Mouse (Mus musculus) midbrain, embryonic 13.5 days (tissue): ENCODE results near the gene Tfdp2. TPM values are rescaled to one million over a fixed set of nuclear protein-coding genes. Genes with fewer than 3 reads are reported as not detected.

Source experiments
- ATAC-seq: fragments of 200-750 bp; cut with Nextera tagmentation; 2 replicates; pipeline ENCODE4 v1.8.0; 2017; ENCODE audit warnings: mild to moderate bottlenecking, moderate TSS enrichment, moderate library complexity
- H3K27ac ChIP-seq: fragments of 300-500 bp; sonication (generic); 2 replicates; pipeline ENCODE4 v1.5.1; 2015; ENCODE audit warnings: inconsistent platforms, mild to moderate bottlenecking, moderate library complexity
- H3K27me3 ChIP-seq: fragments of 300-500 bp; sonication (generic); 2 replicates; pipeline ENCODE4 v1.6.1; 2015; ENCODE audit warnings: mild to moderate bottlenecking, inconsistent platforms
- H3K36me3 ChIP-seq: fragments of 300-500 bp; sonication (generic); 2 replicates; pipeline ENCODE4 v1.6.1; 2015; ENCODE audit warnings: mild to moderate bottlenecking, inconsistent platforms
- H3K4me1 ChIP-seq: fragments of 300-500 bp; sonication (generic); replicated peaks from 2 replicates; pipeline ENCODE4 v1.6.1; 2015; ENCODE audit warnings: inconsistent platforms
- H3K4me2 ChIP-seq: fragments of 300-500 bp; sonication (generic); replicated peaks from 2 replicates; pipeline ENCODE4 v1.6.1; 2015; ENCODE audit warnings: moderate library complexity, mild to moderate bottlenecking, inconsistent platforms
- H3K4me3 ChIP-seq: fragments of 300-500 bp; sonication (generic); replicated peaks from 2 replicates; pipeline ENCODE4 v1.5.1; 2015; ENCODE audit warnings: mild to moderate bottlenecking, inconsistent platforms
- H3K9ac ChIP-seq: fragments of 300-500 bp; sonication (generic); replicated peaks from 2 replicates; pipeline ENCODE4 v1.6.1; 2015; ENCODE audit warnings: mild to moderate bottlenecking, inconsistent platforms
- H3K9me3 ChIP-seq: fragments of 300-500 bp; sonication (generic); 2 replicates; pipeline ENCODE4 v1.6.1; 2016; ENCODE audit warnings: mild to moderate bottlenecking, inconsistent platforms
- WGBS: fragments of 180-500 bp; shearing (Covaris S2); methylation state at CpG from one replicate; pipeline ENCODE4 v1.1.7; 2015; 5-methylcytosine and 5-hydroxymethylcytosine counted together
- polyA plus RNA-seq: library from polyadenylated mRNA; unstranded; fragments of >200 nt; fragmentation: Nextera tagmentation; extraction: Ambion mirVana; gene quantifications from 2 replicates; pipeline ENCODE4 v1.2.1, GENCODE M21; 2015

Gene Tfdp2
- polyA plus RNA-seq, 1 experiment from 2014 or later, result 52.4 TPM

GRCm38 (mm10) chr9:96196636-96197181, 634 bp downstream of the Tfdp2 start:
- Histone ChIP-seq H3K9me3 (no peaks in the 10 kb centered on the region), H3K36me3 (no peaks in the 10 kb centered on the region), H3K4me3 (peak overlapping the region; percentile 70), H3K4me2 (peak overlapping the region; percentile 95), H3K9ac (peak overlapping the region; percentile 77), H3K27me3 (no peaks in the 10 kb centered on the region), H3K4me1 (peaks cover 21% of the 10 kb centered on the region), H3K27ac (peak overlapping the region; percentile 74)
- ATAC-seq, result 0 out of 2 replicates have a peak, but pooled peaks have one; percentile 9
- under 1% methylated on average over 20 of the region's 20 CpGs for WGBS

GRCm38 (mm10) chr9:96197806-96198205, 1.7 kb downstream of the Tfdp2 start:
- Histone ChIP-seq H3K9me3 (no peaks in the 10 kb centered on the region), H3K4me3 (no peak overlapping the region), H3K36me3 (no peaks in the 10 kb centered on the region), H3K9ac (no peak overlapping the region), H3K4me2 (no peak overlapping the region), H3K4me1 (peaks cover 21% of the 10 kb centered on the region), H3K27me3 (no peaks in the 10 kb centered on the region), H3K27ac (no peak overlapping the region)
- 81% methylated on average over 9 of the region's 9 CpGs for WGBS
- no peak for ATAC-seq

GRCm38 (mm10) chr9:96203663-96204062, 7.6 kb downstream of the Tfdp2 start:
- Histone ChIP-seq H3K9ac (no peak overlapping the region), H3K4me3 (no peak overlapping the region), H3K27me3 (no peaks in the 10 kb centered on the region), H3K4me2 (no peak overlapping the region), H3K27ac (no peak overlapping the region), H3K4me1 (no peaks in the 10 kb centered on the region), H3K36me3 (no peaks in the 10 kb centered on the region), H3K9me3 (no peaks in the 10 kb centered on the region)
- WGBS, result 94% methylated on average over 3 of the region's 3 CpGs
- no peak for ATAC-seq

DNA sequence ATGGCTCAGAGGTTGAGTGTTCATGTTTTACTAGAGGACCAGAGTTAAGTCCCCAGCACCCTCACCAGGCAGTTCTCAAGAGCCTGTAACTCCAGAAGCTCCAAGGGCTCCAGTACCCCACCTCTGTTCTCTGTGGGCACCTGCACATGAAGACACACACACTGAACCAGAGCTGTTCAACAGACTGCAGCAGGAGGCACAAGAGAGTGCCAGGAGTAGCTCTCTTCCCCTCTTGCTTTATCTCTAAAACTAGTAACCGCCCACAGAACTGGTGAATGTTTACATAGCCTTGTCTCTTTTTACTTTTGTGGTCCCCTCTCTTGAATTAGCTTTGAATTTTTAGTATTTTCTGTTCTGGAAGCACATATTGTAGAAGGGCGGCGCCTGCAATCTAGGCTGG, 11.4 kb downstream of the Tfdp2 start:
- no peak overlapping the region for H3K4me2 ChIP-seq
- no peak overlapping the region for H3K27ac ChIP-seq
- no peak overlapping the region for H3K4me3 ChIP-seq
- H3K4me1 ChIP-seq, result no peaks in the 10 kb centered on the region
- ATAC-seq, result no peak
- H3K27me3 ChIP-seq, result no peaks in the 10 kb centered on the region
- WGBS, result 94% methylated on average over 3 of the region's 3 CpGs
- H3K9ac ChIP-seq, result no peak overlapping the region
- no peaks in the 10 kb centered on the region for H3K9me3 ChIP-seq
- no peaks in the 10 kb centered on the region for H3K36me3 ChIP-seq

GRCm38 (mm10) chr9:96213036-96213645, 17.1 kb downstream of the Tfdp2 start:
- Histone ChIP-seq H3K4me1 (no peaks in the 10 kb centered on the region), H3K36me3 (no peaks in the 10 kb centered on the region), H3K4me2 (no peak overlapping the region), H3K4me3 (no peak overlapping the region), H3K27me3 (no peaks in the 10 kb centered on the region), H3K9me3 (no peaks in the 10 kb centered on the region), H3K27ac (no peak overlapping the region), H3K9ac (no peak overlapping the region)
- WGBS, result 92% methylated on average over 3 of the region's 3 CpGs
- no peak for ATAC-seq

DNA sequence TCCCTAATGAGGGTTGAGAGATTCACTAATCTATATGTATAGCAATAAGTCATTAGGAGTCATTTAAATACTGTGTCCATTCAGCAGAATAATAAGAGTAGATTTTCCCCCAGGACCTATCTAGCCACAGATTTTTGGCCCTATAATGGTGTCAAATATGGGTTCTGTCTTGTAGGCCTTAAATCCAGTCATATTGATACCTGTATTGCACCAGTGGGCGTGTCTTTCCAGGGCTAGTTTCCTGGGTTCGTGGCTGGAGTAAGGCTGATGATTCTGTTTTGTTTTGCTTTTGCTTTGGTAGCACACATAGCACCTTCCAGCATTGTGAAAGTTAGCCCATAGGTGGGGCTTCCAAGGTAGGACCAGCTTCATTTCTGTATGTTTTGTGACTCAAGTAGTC, 18.1 kb downstream of the Tfdp2 start:
- Histone ChIP-seq H3K36me3 (no peaks in the 10 kb centered on the region), H3K4me1 (no peaks in the 10 kb centered on the region; the same call in 1 of the 2 replicates), H3K9me3 (no peaks in the 10 kb centered on the region), H3K4me2 (no peak overlapping the region), H3K4me3 (no peak overlapping the region), H3K9ac (no peak overlapping the region), H3K27ac (no peak overlapping the region), H3K27me3 (no peaks in the 10 kb centered on the region)
- 97% methylated on average over 2 of the region's 2 CpGs for WGBS
- ATAC-seq, result no peak

DNA sequence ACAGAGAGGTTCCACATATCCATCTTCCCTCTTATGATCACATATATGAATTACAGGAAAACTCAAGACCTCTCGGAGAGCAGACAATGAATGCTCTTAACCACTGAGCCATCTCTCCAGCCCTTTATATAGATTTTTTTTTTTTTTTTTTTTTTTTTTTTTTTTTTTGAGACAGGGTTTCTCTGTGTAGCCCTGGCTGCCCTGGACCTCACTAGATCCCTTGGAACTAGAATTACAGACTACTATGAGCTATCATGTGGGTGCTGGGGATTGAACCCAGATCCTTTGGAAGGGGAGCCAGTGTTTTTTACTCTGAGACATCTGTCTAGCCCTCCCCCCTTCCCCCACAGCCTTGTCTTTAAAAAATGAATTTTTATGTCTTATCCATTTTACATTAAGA, 21.2 kb downstream of the Tfdp2 start:
- H3K4me2 ChIP-seq, result no peak overlapping the region
- H3K27me3 ChIP-seq, result no peaks in the 10 kb centered on the region
- no peaks in the 10 kb centered on the region for H3K36me3 ChIP-seq
- no peak overlapping the region for H3K27ac ChIP-seq
- no peaks in the 10 kb centered on the region; the same call in 1 of the 2 replicates for H3K4me1 ChIP-seq
- no peaks in the 10 kb centered on the region for H3K9me3 ChIP-seq
- H3K9ac ChIP-seq, result no peak overlapping the region
- WGBS, result 95% methylated on average over 1 of the region's 1 CpGs
- no peak for ATAC-seq
- H3K4me3 ChIP-seq, result no peak overlapping the region

DNA sequence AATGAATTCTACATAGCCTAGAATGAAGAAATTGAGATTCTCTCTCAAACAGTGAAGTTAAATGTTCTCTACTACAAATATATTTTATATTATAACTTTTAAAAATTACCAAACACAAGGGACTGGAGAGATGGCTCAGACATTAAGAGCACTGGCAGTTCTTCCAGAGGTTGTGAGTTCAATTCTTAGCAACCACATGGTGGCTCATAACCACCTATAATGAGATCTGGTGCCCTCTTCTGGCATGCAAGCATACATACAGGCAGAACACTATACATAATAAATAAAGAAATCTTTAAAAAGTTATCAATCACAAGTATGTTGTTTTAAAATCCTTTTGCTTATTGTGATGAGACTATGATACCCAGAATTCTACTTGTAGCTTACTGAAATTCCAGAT, 21.7 kb downstream of the Tfdp2 start:
- H3K9me3 ChIP-seq, result no peaks in the 10 kb centered on the region
- no peak overlapping the region for H3K4me3 ChIP-seq
- no peak overlapping the region for H3K27ac ChIP-seq
- H3K4me2 ChIP-seq, result no peak overlapping the region
- H3K27me3 ChIP-seq, result no peaks in the 10 kb centered on the region
- no peak overlapping the region for H3K9ac ChIP-seq
- no peak for ATAC-seq
- no peaks in the 10 kb centered on the region for H3K36me3 ChIP-seq
- no peaks in the 10 kb centered on the region; the same call in 1 of the 2 replicates for H3K4me1 ChIP-seq

GRCm38 (mm10) chr9:96219114-96219669, 23.1 kb downstream of the Tfdp2 start:
- H3K4me2 ChIP-seq, result no peak overlapping the region
- no peak overlapping the region for H3K4me3 ChIP-seq
- no peaks in the 10 kb centered on the region for H3K27me3 ChIP-seq
- H3K9ac ChIP-seq, result no peak overlapping the region
- no peak overlapping the region for H3K27ac ChIP-seq
- WGBS, result 49% methylated on average over 2 of the region's 2 CpGs
- no peak for ATAC-seq
- no peaks in the 10 kb centered on the region; the same call in 1 of the 2 replicates for H3K4me1 ChIP-seq
- no peaks in the 10 kb centered on the region for H3K9me3 ChIP-seq
- no peaks in the 10 kb centered on the region for H3K36me3 ChIP-seq

- Histone ChIP-seq H3K4me3 (no peak overlapping the region), H3K9me3 (no peaks in the 10 kb centered on the region), H3K27ac (no peak overlapping the region), H3K27me3 (no peaks in the 10 kb centered on the region), H3K9ac (no peak overlapping the region), H3K36me3 (no peaks in the 10 kb centered on the region), H3K4me1 (no peaks in the 10 kb centered on the region; the same call in 1 of the 2 replicates), H3K4me2 (no peak overlapping the region)
- ATAC-seq, result no peak
Measured at GRCm38 (mm10) chr9:96220419-96220818, 24.3 kb downstream of the Tfdp2 start.

DNA sequence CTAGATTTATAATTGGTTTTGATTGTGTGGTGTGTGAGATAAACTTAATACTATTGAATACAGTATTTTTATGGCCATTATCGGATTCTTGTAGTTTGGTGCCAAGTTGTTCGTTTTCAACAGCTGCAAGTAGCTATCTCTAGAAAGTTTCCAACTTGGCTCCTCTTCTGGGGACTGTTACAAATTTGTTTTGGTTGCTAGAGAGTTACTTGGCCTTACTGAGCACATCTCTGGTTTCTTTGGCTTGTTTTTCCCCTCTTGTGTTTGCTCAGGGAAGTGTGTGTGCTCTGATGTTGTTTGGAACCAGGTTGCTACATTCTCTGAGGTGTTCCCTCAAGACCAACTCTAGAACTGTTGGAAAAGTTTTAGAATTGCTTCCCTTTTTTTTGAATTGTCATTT, 27.2 kb downstream of the Tfdp2 start:
- Histone ChIP-seq H3K4me2 (no peak overlapping the region), H3K27me3 (no peaks in the 10 kb centered on the region), H3K27ac (no peak overlapping the region), H3K4me1 (no peaks in the 10 kb centered on the region; the same call in 1 of the 2 replicates), H3K9ac (no peak overlapping the region), H3K9me3 (no peaks in the 10 kb centered on the region), H3K4me3 (no peak overlapping the region), H3K36me3 (no peaks in the 10 kb centered on the region)
- ATAC-seq, result no peak
- WGBS, result 92% methylated on average over 2 of the region's 2 CpGs

DNA sequence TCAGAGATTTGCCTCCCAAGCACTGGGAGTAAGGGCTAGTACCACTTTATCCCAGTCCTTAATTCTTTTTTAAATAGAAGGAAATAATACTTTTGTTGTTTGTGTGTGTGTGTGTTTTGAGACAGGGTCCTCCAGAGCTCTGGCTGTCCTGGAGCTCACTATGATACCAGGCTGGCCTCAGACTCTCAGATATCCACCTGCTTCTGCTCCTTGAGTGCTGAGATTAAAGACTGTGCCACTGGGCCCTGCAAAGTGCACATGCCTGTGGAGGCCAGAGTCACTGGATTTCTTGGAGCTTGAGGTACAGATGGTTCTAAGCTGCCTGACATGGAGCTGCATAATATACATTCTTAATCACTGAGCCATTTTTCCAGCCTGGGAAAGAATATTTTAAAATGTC, 32.2 kb downstream of the Tfdp2 start:
- no peaks in the 10 kb centered on the region for H3K36me3 ChIP-seq
- H3K9me3 ChIP-seq, result no peaks in the 10 kb centered on the region
- H3K4me2 ChIP-seq, result no peak overlapping the region
- no peak overlapping the region for H3K27ac ChIP-seq
- H3K4me1 ChIP-seq, result 0 out of 2 replicates have a peak, but pooled peaks cover 3% of the 10 kb centered on the region
- no peak overlapping the region for H3K9ac ChIP-seq
- ATAC-seq, result no peak
- H3K27me3 ChIP-seq, result no peaks in the 10 kb centered on the region
- H3K4me3 ChIP-seq, result no peak overlapping the region

GRCm38 (mm10) chr9:96230271-96230670, 34.2 kb downstream of the Tfdp2 start:
- no peaks in the 10 kb centered on the region for H3K9me3 ChIP-seq
- no peak overlapping the region for H3K4me3 ChIP-seq
- H3K9ac ChIP-seq, result no peak overlapping the region
- no peak overlapping the region for H3K27ac ChIP-seq
- H3K4me2 ChIP-seq, result no peak overlapping the region
- WGBS, result 12% methylated on average over 2 of the region's 2 CpGs
- no peak for ATAC-seq
- no peaks in the 10 kb centered on the region for H3K27me3 ChIP-seq
- no peaks in the 10 kb centered on the region for H3K36me3 ChIP-seq
- 0 out of 2 replicates have a peak, but pooled peaks cover 3% of the 10 kb centered on the region for H3K4me1 ChIP-seq
